11 mouse cellular contexts compared by ENCODE assay signal in genomic region chr2:101295678-101296368, GRCm38 (mm10).
DNase-seq lines count a peak whose midpoint lies in the region; ATAC-seq lines count a peak whose summit lies in the region.
"Had no signal": no experiment of that assay in that cellular context is flagged by ENCODE, and none has a peak within 500 bp of the region (broad histone marks: within the 10 kb centered on the region; RNA-seq: fewer than 3 reads in every experiment).

No protein-coding gene starts in this region.

- no peak overlapping the region for H3K4me3 ChIP-seq in hindbrain, embryonic 12.5 days

- 0 out of 2 replicates have a peak overlapping the region, but pooled peaks have one; percentile 21 for H3K4me2 ChIP-seq in hindbrain, embryonic 12.5 days (replicated peaks)

- H3K27me3 ChIP-seq in hindbrain, embryonic 12.5 days = no peaks in the 10 kb centered on the region

- no peaks in the 10 kb centered on the region for H3K9me3 ChIP-seq in hindbrain, embryonic 12.5 days (replicated peaks)

- 30% methylated on average over 10 of the region's 10 CpGs for WGBS in hindbrain, embryonic 12.5 days

- H3K27ac ChIP-seq in hindbrain, embryonic 12.5 days = no peak overlapping the region

- DNase-seq in layer of hippocampus, adult 18-20 months (ENCODE audit: low spot score in 2 of 2) = peak; percentile 9 to 20
- DNase-seq in layer of hippocampus, adult 8-10 months (ENCODE audit: low spot score in 2 of 2) = no peak
- DNase-seq in A20 (ENCODE audit: low read depth, low spot score) (peak; percentile 86), adipocyte (ENCODE audit: low spot score) (no peak)
- peak; percentile 48 for DNase-seq in embryo, embryonic 10.5 days (ENCODE audit: low spot score)
- no peak for DNase-seq in lung, postnatal 36 days
- DNase-seq: cerebellum, adult 11 months; gastrocnemius, postnatal 14 days; kidney, adult 9 months; lung, adult 2 months had no signal

- H3K36me3 ChIP-seq in hindbrain, embryonic 12.5 days = no peaks in the 10 kb centered on the region

- ATAC-seq in hindbrain, embryonic 12.5 days (ENCODE audit: low FRiP score) = no peak

- H3K9ac ChIP-seq in hindbrain, embryonic 12.5 days = no peak overlapping the region

- peaks cover 6% of the 10 kb centered on the region; the same call in 1 of the 2 replicates for H3K4me1 ChIP-seq in hindbrain, embryonic 12.5 days

Comparison
In these comparisons a context has a peak if more than half of its experiments do, and no peak if none do; other contexts are left out.
1. DNase-seq: peak in layer of hippocampus, adult 18-20 months (2 of 2), A20 (single experiment) and embryo, embryonic 10.5 days (single experiment); none in layer of hippocampus, adult 8-10 months (0 of 2), adipocyte (single experiment) and lung, postnatal 36 days (single experiment).